Mouse (Mus musculus) myocyte (in vitro differentiated cells): ENCODE data around the gene B430306N03Rik.

Experiments used
- CEBPB ChIP-seq: IDR thresholded peaks from 2 replicates; pipeline ENCODE4 v1.6.1; 2011; ENCODE audit warnings: mild to moderate bottlenecking, moderate library complexity; ENCODE audit not compliant: poor library complexity, insufficient read depth, severe bottlenecking
- MYOG ChIP-seq, 3 experiments: IDR thresholded peaks; one replicate each; pipeline ENCODE4 v1.6.1; 2011; ENCODE audit warnings: control low read depth in 2 of 3, low read depth in 2 of 3, mild to moderate bottlenecking in 2 of 3; ENCODE audit not compliant: insufficient read length in 2 of 3, control insufficient read depth in 1 of 3, insufficient read depth in 1 of 3
- POLR2A ChIP-seq: IDR thresholded peaks from one replicate; pipeline ENCODE4 v1.6.1; 2011; ENCODE audit warnings: low read depth, mild to moderate bottlenecking, control low read depth, moderate library complexity; ENCODE audit not compliant: insufficient read length
- POLR2AphosphoS2 ChIP-seq: IDR thresholded peaks from one replicate; pipeline ENCODE4 v1.6.1; 2011; ENCODE audit warnings: low read depth, control low read depth; ENCODE audit not compliant: insufficient read length
- SRF ChIP-seq: IDR thresholded peaks from one replicate; pipeline ENCODE4 v1.6.1; 2011; ENCODE audit warnings: low read depth; ENCODE audit not compliant: control insufficient read depth, insufficient read length
- USF1 ChIP-seq: IDR thresholded peaks from one replicate; pipeline ENCODE4 v1.6.1; 2011; ENCODE audit warnings: low read depth, mild to moderate bottlenecking, control low read depth, moderate library complexity

DNA sequence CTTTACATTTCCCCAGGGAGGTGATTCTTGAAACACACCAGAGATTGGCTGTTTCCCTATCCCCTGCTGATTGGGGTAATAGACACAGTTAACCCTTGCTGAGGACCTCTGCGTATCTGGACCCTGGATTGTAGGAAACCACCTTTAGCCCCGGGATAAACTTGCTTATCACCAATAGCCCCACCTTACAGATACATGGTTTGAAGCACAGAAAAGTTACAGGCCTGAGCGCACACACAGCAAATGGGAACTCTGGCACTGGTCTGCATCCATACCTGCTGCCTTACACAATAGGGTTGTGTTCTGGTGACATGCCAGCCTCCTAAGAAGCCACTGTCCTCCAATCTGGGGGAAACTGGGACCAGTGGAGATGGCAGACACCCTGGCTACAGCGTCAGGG is 29.9 kb downstream of the B430306N03Rik start:
- TF ChIP-seq POLR2A (no peak), CEBPB (no peak), SRF (no peak), MYOG (IDR thresholded peaks at IDR 0.05; ENCODE audit: control insufficient read depth in 1 of 3, insufficient read depth in 1 of 3, insufficient read length in 2 of 3, low read depth in 2 of 3) (no peak), POLR2AphosphoS2 (no peak), USF1 (no peak)
